Mouse (Mus musculus) effector memory CD4-positive, alpha-beta T cell, adult 7 months (primary cell): Measurements from ENCODE around the gene Pdia2. TPM values are rescaled to one million over a fixed set of nuclear protein-coding genes. Genes with fewer than 3 reads are reported as not detected.

ENCODE experiments used
- polyA plus RNA-seq: library from polyadenylated mRNA; unstranded; fragments of 100-300 nt; shearing (Covaris generic); gene quantifications from one replicate; pipeline ENCODE4 v1.2.1, GENCODE M21; 2017

The Pdia2 gene
- 1.5 TPM for polyA plus RNA-seq

GRCm38 (mm10) chr17:26198892-26199291 is at the start of gene Pdia2:
Gene Pdia2, minus strand, starts transcription at chr17:26199087.

GRCm38 (mm10) chr17:26244101-26244841 is 45.4 kb upstream of the Pdia2 start, which contains the start of gene Fam234a:
Gene Fam234a, minus strand, starts transcription at chr17:26244242.

GRCm38 (mm10) chr17:26207686-26208085 is 8.8 kb upstream of the Pdia2 start, which contains the start of gene Arhgdig:
Gene Arhgdig, minus strand, starts transcription at chr17:26207786.

GRCm38 (mm10) chr17:26202737-26203136 is 3.9 kb upstream of the Pdia2 start, which contains the start of gene Rgs11:
Gene Rgs11, plus strand, starts transcription at chr17:26202951.

Other genes with a start within 250 kb of the Pdia2 start
- not detected for gene A930017K11Rik, start 246.5 kb downstream of the Pdia2 start, polyA plus RNA-seq
- gene Capn15, start 213.3 kb downstream of the Pdia2 start, polyA plus RNA-seq, result 18.6 TPM
- gene Rab11fip3, start 129.5 kb downstream of the Pdia2 start, polyA plus RNA-seq, result 19.7 TPM
- gene Decr2, start 108.8 kb downstream of the Pdia2 start, polyA plus RNA-seq, result 19.8 TPM
- 19.5 TPM for gene Nme4, start 103.5 kb downstream of the Pdia2 start, polyA plus RNA-seq
- 37.8 TPM for gene Tmem8, start 85.8 kb downstream of the Pdia2 start, polyA plus RNA-seq
- gene Mrpl28, start 75.6 kb downstream of the Pdia2 start, polyA plus RNA-seq, result 36.0 TPM
- 106 TPM for gene Axin1, start 60.4 kb downstream of the Pdia2 start, polyA plus RNA-seq
- gene Rgs11, start 3.9 kb upstream of the Pdia2 start, polyA plus RNA-seq, result 16.9 TPM
- gene Arhgdig, start 8.7 kb upstream of the Pdia2 start, polyA plus RNA-seq, result not detected
- gene Fam234a, start 45.2 kb upstream of the Pdia2 start, polyA plus RNA-seq, result 18.5 TPM
- 138 TPM for gene Luc7l, start 53.8 kb upstream of the Pdia2 start, polyA plus RNA-seq
- gene Neurl1b, start 215.7 kb upstream of the Pdia2 start, polyA plus RNA-seq, result 0.10 TPM